Mouse (Mus musculus) embryo, embryonic 10.5 days (tissue): ENCODE data around the gene Map3k1.
"Not testable (repeated sequence)": the region's sequence is repeated elsewhere in the genome, so short reads cannot be mapped to it uniquely, and the experiment has no call there.

Source experiments
- DNase-seq: peaks from one replicate; pipeline ENCODE4 v3.0.0-alpha.2; 2015; ENCODE audit warnings: low spot score

The Map3k1 gene

DNA sequence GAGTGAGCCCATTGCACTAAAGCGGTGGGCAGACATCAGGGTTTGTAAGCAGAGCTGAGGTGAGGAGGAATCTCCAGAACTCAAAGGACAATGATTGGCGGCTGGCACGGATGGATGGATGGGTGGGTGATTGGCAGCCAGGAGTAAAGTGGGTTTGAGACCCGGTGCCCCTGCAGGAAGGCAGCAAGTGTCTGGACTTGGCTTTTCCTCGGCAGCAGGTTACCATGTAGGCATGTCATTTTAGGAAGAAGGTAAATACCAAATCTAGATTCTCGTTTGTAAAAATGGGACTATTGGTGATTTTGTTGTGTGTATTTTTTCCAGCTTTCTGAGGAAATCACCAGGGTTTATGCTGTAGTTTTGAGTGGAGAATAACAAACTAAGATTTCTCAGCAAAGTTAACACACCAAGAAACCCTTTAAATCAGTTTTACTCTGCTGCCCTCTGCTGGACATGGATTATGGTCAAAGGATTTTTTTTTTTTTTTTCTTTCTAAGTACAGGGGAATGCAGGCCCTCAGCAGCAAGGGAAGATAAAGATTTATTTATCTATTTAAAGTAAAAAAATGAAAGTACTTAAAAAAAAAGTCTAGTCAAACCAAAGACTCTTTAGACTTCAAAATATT lies 66.7 kb downstream of the Map3k1 start:
- peak; percentile 89 for DNase-seq

- no peak for DNase-seq
These were observed 67.4 kb downstream of the Map3k1 start for GRCm38 (mm10) chr13:111741204-111741990.

DNA sequence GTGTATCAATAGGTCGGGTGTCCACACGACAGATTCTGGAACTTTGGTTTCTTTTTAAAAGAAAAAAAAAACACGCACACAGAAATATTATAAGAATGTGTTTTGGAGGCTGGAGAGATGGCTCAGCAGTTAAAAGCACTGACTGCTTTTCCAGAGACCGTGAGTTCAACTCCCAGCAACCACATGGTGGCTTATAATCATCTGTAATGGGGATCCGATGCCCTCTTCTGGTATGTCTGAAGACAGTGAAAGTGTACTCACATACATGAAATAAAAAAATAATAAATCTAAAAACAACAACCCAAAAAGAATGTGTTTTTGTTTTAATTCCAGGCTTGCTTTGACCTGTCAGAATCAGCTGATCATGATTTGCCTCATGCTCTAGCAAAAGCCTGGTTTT lies 81.9 kb downstream of the Map3k1 start:
- DNase-seq: no peak

GRCm38 (mm10) chr13:111725165-111726077 lies 83.4 kb downstream of the Map3k1 start:
- DNase-seq: peak; percentile 100

DNA sequence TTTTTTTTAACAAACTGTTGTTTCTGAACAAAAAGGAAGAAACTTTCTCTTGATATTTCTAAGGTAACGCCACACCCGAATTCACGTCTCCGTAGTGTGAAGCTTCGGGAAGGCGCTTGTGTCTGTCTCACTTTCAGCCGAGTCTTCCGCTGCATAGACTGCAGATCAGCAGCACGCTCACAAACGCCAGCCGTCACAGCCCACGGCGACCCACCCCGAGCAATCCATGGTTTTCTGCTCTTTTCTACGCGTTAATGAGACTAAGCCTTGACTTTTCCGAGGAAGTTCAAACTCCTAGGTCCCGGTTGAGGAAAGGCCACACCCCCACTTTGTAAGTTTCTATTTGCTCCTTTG lies 84.0 kb downstream of the Map3k1 start:
- no peak for DNase-seq

- DNase-seq: no peak
These were observed 89.1 kb downstream of the Map3k1 start for GRCm38 (mm10) chr13:111719726-111720125.

DNA sequence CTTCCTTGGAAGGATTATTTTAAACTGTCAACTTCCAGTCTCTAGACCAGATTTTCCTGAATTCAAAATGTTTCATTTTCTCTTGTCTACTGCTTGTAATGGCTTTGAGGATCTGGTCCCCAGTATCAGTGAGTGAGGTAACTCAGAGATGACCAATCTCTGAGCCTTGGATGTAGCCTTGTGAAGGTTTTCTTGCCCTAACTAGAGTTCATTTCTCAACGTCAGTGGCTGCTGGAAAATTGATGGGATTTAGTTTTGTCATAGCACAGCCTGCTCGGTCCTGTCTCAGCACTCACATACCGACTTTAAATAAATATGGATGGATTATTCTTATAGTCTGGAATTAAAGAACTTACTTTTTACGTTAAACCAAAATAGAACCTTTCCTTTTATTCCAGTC lies 98.3 kb downstream of the Map3k1 start:
- DNase-seq: no peak

DNA sequence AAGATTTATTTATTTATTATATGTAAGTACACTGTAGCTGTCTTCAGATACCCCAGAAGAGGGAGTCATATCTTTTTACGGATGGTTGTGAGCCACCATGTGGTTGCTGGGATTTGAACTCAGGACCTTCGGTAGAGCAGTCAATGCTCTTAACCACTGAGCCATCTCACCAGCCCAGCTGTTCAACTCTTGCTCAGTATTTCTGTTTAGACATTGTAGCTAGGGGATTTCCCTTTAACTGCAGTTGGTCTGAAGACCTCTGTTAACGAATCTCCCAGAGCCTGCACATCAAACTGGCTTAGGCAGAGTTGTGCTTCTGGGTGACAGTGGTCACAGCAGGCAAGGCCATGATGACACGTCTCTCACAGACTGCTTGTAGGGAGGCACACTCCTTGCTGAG lies 104.8 kb downstream of the Map3k1 start:
- DNase-seq: not testable (repeated sequence)

GRCm38 (mm10) chr13:111703396-111703795 lies 105.4 kb downstream of the Map3k1 start:
- no peak for DNase-seq
